Mouse (Mus musculus) liver, embryonic 14.5 days (tissue): ENCODE measurements at regions not wholly inside any gene's neighbourhood (a gene's known extent, or its start where the extent isn't known, plus 50 kb on each side); places are given as distances from the start of the nearest gene placed in this dataset.

Source experiments
- CTCF ChIP-seq: IDR thresholded peaks from 2 replicates; pipeline ENCODE4 v1.5.1; 2016; ENCODE audit warnings: antibody characterized with exemption, low read depth, control low read depth
- EP300 ChIP-seq: IDR thresholded peaks from 2 replicates; pipeline ENCODE4 v1.6.1; 2016; ENCODE audit warnings: antibody characterized with exemption, low read depth

DNA sequence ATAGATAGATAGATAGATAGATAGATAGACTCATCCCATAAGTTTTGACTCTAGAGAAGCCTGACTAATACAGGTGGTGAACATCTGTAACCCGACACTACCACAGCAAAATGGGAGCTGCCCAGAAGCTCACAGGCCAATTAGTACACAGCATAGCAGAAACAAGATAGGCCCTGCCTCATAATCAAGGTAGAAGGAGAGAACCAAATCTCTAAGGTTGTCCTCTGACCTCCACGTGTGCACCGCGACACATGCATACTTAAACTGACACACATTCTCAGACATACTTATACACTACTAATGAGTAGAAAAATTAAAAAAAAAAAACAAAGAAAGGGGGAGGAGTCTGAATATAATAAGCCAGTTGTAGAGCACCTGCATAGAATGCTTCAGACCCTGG is 151.2 kb upstream of the Pkdcc start:
- TF ChIP-seq CTCF (no peak), EP300 (no peak)
